Mouse (Mus musculus): ENCODE measurements around the gene Pde8a.
"Not testable (repeated sequence)": the region's sequence is repeated elsewhere in the genome, so short reads cannot be mapped to it uniquely, and the experiment has no call there.

Gene Pde8a

GRCm38 (mm10) chr7:81213347-81214152, at the start of gene Pde8a:
Gene Pde8a (plus strand): TSS chr7:81213596.
- DNase-seq: no peak

GRCm38 (mm10) chr7:81164411-81164810, 49.0 kb upstream of the Pde8a start:
- no peak for DNase-seq

- peak; percentile 73 for DNase-seq
These were observed 46.3 kb upstream of the Pde8a start for GRCm38 (mm10) chr7:81167124-81167523.

DNA sequence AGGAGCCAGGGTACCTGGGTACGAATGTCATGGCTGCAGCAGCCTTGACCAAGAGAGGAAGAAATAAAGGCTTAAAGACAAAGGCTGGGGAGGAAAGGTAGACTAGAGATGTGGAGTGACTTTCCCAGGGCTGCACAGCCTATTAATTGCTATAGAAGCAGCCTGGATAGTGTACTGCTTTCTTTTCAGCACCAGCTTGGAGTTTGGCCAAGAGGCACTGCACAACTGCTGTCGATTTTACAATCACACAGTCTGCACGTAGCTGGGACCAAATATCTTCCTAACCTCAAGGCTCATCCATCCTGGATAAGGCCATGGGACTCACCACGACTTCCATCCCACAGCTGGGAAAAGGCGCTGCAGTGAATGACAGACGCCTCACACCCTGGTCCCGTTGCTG, 44.0 kb upstream of the Pde8a start:
- no peak for DNase-seq

DNA sequence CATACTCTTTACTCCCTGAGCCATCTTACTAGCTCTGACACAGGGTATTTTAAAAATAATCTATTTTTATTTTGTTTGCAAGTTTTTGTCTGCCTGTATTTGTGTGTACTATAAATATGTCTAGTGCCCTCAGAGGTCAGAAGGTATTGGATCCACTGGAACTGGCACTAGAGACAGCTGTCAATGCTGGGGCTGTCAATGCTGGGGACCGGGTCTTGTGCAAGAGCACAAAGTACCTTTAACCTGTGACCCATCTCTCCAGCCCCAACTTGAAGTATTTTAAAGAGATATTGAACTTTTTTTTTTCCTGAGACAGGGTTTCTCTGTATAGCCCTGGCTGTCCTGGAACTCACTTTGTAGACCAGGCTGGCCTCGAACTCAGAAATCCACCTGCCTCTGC, 39.5 kb upstream of the Pde8a start:
- DNase-seq: no peak

DNA sequence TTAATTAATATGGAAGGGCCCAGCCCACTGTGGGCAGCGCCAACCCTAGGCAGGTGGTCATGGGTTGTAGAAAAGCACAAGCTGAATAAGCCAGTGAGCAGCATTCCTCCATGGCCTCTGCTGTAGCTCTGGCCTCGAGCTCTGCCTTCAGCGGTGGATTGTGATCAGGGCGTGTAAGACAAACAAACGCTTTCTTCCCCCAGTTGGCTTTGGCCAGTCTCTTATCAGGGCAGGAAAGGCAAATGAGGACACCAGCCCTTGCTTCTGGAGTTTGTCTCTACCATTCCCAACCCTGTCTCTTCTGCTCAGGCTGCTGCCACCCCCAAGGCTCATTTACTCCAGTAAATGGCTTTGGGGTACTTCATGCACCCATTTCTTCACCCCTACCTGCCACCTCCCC, 38.7 kb upstream of the Pde8a start:
- no peak for DNase-seq

DNA sequence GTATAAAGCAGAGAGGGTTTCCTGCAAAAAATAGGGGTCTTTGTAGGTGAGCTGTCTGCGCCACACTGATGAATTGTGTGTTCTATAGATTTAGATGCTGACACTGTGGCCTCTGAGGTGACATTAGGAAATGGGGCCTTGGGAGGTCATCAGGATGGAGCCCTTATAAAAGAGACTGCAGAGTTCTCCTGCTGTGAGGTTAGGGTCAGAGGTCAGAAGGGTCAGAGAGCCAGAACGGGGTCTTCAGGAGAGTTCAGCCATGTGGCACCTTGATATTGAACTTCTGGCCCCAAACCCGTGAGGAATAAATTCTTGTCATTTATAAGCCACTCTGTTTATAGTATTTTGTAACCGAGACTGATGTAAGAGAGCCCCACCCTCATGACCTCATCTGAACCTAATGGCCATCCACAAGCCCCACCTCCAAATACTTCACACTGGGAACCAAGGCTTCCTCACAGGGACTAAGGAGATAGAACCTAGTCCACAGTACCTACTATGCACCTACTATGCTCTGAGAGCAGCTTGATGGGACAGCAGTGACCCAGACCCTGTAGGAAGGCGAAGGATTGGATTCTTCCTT, 37.1 kb upstream of the Pde8a start:
- DNase-seq: peak; percentile 18

- no peak for DNase-seq
These were observed 33.9 kb upstream of the Pde8a start for GRCm38 (mm10) chr7:81179494-81179893.

GRCm38 (mm10) chr7:81182492-81183175, 30.8 kb upstream of the Pde8a start:
- no peak for DNase-seq

GRCm38 (mm10) chr7:81183181-81183580, 30.2 kb upstream of the Pde8a start:
- DNase-seq: no peak

GRCm38 (mm10) chr7:81184136-81184535, 29.3 kb upstream of the Pde8a start:
- DNase-seq: no peak

DNA sequence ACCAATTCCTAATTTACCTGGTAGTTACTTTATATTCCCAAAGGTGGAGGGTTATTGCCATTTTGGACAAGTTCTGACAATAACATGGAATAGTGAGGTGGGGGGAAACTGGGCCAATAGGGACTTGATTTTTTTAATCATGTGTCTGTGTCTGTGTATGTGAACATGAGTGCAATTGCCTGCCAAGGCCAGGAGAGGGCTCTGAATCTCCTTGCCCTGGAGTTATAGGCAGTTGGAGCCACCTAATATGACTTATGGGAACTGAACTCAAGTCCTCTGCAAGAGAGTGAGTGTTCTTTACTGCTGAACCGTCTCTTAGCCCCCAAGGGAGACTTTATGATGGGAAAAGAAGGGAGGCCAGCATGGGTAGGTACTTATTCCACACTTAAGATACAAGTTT, 28.7 kb upstream of the Pde8a start:
- DNase-seq: no peak

DNA sequence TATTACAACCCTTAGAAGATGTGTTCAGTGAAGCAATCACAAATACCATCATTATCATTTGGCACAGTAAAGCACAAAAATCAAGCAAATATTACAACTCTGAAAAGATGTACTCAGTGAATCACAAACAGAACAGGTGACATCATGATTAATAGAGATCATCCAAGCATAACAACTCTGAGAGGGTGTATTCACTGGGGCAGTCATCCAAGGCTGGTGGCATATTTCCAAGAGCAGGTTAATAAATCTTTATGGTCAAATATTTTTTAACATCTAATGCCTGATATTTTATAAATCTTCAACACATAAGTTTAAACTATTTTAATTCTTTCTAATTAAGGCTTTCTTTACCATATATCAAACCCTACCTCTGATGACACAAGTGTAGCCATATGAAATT, 27.4 kb upstream of the Pde8a start:
- DNase-seq: not testable (repeated sequence)

DNA sequence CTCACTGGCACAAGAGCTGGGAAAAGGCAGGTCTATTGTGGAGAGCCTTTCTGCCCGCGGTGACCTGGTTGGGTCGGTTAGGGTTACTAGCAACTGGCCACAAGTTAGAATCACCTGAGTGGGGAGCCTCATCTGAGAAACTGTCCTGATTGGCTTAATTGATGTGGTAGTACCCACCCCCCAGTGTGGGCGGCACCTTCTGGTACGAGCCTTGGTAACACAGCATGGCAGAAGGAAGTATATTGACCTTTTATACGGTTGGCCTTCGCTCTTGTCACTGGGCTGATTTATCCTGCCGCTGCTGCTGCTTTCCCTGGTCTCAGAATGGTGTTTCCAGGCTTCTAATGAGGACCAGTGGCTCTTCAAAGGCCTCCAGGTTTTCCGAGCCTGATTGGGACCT, 24.2 kb upstream of the Pde8a start:
- DNase-seq: no peak

DNA sequence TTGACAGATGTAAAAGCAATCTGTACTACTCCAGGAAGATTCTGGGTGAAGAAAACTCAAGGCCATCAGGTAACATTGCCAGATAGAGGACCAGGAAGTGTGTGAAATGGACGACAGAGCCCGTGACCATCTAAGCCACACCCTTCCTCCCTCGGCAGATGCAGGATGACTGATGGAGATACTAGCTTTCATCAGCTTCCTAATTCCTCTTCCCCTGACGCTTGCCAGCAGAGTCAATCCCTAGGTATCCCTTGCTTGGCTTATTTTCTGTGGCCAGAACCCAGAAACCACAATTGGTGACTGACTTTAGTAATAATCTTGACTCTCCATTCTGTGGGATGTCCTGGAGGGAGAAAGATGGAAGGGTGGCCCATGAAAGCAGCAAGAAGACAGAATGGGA, 17.9 kb upstream of the Pde8a start:
- DNase-seq: no peak

- DNase-seq: no peak
These were observed 16.6 kb upstream of the Pde8a start for GRCm38 (mm10) chr7:81196796-81197195.

DNA sequence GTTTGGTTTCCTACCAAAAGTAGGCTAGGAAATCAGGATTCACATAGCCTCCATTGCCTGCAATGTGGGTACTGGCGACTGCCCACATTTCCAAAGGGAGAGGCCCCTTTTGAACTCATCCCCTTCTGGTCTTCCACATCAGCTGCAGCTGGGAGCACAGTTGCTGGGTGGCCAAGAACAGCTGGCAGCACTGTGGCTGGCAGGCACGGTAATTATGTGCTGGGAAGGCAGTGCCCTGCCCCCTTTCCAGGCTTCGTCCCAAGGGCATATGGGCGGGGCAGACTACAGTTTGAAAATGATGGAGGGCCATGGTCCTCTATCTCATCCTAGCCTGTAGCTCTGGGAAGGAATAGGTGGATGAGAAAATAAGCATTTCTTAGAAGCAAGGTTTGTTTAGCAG, 14.9 kb upstream of the Pde8a start:
- peak; percentile 45 for DNase-seq

DNA sequence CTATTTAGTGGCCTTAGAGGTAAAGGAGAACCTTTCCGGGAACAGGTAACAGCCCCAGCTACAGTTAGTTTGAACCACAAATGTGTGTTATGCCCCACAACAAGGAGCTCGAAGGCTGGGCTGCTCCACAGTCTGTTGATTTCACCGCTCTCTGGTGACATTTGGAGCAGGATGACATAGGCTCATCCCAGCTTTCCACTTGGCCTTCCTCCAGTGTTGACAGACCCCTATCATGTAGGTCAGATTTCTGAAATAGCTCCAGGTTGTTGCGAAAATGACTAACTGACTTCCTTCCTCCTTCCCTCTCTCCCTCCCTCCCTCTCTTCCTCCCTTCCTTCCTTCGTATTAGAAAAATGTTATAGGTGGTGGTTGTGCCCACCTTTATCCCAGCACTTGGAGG, 14.3 kb upstream of the Pde8a start:
- DNase-seq: no peak

DNA sequence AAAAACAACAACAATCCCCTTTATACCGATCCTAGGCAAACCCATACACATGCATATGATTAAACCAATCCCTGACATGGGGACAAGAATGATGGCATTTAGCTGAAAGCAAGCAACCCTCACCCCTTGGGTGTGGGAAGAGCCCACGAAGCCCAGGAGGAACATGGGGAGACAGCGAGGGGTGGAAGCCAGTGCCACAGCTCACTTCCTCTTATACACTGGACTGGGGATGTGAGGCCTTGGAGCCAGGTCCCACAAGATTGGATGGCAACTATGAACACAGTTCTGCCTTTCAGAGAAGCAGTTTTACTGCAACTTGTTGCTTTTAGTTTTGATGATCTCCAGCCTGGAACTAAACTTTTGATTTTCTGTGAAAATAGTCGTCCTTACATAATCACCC, 13.6 kb upstream of the Pde8a start:
- no peak for DNase-seq

- DNase-seq: no peak
These were observed 11.0 kb upstream of the Pde8a start for GRCm38 (mm10) chr7:81202389-81202788.

- DNase-seq: not testable (repeated sequence)
These were observed 9.8 kb upstream of the Pde8a start for GRCm38 (mm10) chr7:81203576-81203975.

GRCm38 (mm10) chr7:81208944-81209343, 4.5 kb upstream of the Pde8a start:
- peak; percentile 65 for DNase-seq

- DNase-seq: no peak
These were observed 3.3 kb upstream of the Pde8a start for GRCm38 (mm10) chr7:81209979-81210685.
